Mouse (Mus musculus): Measurements from ENCODE around the gene Spi1.

The Spi1 gene

GRCm38 (mm10) chr2:91123521-91123920, 41.3 kb downstream of the Spi1 start:
- no peak for DNase-seq (ENCODE audit: low read depth, low spot score)

- no peak for DNase-seq (ENCODE audit: low read depth, low spot score)
Observed at GRCm38 (mm10) chr2:91125101-91125500, 42.9 kb downstream of the Spi1 start.

DNA sequence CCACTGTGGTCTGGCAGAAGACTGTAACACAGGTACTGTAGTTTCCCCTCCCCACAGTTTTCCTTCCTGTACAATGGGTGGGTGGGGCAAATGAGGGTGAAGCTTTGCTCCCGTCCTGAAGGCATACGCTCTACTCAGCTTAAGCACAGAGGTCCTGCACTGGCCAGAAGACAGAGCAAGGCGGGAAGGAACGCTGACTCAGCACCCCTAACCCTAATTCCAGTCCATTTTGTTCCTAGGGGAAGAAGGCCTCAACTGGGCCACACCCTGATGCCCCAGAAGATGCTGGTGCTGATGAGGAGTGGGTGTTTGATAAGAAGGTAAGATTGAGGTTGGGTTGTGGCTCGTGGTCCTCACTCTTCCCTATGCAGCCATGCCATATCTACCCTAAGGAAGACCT, 46.6 kb downstream of the Spi1 start:
- no peak for DNase-seq (ENCODE audit: low read depth, low spot score)

- DNase-seq (ENCODE audit: low read depth, low spot score) = no peak
Observed at GRCm38 (mm10) chr2:91130126-91130525, 47.9 kb downstream of the Spi1 start.

DNA sequence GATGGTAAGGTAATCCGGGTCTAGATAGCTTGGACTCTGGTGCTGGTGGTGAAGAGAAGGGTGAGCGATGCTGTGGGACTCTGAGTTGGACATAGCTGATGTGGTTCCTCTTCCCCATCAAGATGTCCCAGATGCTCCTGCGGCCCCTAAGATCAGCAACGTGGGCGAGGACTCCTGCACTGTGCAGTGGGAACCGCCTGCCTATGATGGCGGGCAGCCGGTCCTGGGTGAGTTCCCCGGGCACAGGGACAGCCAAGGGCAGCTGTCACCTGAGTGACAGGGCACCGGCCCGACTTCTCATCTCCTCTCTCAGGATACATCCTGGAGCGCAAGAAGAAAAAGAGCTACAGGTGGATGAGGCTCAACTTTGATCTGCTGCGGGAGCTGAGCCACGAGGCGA, 49.1 kb downstream of the Spi1 start:
- no peak for DNase-seq (ENCODE audit: low read depth, low spot score)

- no peak for DNase-seq (ENCODE audit: low read depth, low spot score)
Observed at GRCm38 (mm10) chr2:91132035-91132434, 49.8 kb downstream of the Spi1 start.

- DNase-seq (ENCODE audit: low read depth, low spot score) = no peak
Observed at GRCm38 (mm10) chr2:91136513-91137412, 54.6 kb downstream of the Spi1 start.

DNA sequence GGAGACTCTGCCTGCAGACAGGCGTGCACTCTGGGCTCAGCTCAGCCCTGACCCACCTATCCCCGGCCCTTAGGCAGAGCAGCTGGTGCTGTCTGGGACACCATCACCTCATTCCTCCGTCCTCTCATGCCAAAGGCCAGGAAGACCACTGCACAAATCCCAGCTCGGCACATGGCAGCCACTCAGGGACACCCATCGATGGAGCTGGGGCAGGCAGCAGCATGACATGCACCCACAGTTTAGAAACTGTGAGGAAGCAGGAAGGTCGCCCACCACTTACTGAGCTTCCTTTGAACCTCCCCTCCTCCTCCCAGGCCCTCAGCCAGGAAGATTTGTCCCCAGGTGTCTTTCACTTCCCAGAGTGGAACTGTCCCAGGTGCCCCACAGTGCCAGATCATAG, 55.3 kb downstream of the Spi1 start:
- no peak for DNase-seq (ENCODE audit: low read depth, low spot score)

- DNase-seq (ENCODE audit: low read depth, low spot score) = no peak
Observed at GRCm38 (mm10) chr2:91139311-91139710, 57.1 kb downstream of the Spi1 start.

DNA sequence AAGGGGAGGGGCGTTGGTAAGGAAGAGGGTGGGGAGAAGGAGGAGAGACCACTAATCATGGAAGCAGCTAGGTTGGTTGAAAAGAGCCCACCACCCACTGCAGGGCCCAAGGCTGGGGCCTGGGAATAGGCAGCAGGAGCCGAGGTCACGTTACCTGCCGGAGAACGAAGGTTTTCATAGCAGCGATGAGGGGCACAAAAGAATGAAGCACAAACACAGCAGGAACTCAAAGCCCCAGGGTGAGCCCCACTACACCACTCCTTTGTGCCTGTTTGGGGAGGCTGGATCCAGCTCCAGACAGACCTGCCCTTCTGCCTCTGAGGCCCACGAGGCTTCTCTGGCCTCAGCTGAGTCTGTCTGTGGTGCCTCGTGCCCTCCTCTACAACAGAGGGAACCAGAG, 57.6 kb downstream of the Spi1 start:
- no peak for DNase-seq (ENCODE audit: low read depth, low spot score)

- no peak for DNase-seq (ENCODE audit: low read depth, low spot score)
Observed at GRCm38 (mm10) chr2:91142920-91143319, 60.7 kb downstream of the Spi1 start.

DNA sequence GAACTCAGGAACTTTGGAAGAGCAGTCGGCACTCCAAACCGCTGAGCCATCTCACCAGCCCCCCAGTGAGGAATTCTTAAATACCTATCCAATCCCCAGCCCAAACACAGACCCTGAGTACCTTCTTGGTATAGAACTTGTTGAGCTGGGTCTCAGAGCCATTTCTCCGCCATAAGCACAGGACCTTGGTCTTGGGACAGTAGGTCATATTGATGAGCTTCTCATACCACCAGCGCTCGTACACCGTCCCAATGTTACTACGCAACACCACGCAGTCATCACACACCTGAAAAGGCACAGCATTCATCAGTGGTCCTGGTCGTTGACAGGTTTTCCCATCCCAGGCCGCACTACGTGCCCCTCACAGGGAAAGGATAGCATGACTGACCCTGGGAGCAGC, 61.2 kb downstream of the Spi1 start:
- DNase-seq (ENCODE audit: low read depth, low spot score) = no peak

DNA sequence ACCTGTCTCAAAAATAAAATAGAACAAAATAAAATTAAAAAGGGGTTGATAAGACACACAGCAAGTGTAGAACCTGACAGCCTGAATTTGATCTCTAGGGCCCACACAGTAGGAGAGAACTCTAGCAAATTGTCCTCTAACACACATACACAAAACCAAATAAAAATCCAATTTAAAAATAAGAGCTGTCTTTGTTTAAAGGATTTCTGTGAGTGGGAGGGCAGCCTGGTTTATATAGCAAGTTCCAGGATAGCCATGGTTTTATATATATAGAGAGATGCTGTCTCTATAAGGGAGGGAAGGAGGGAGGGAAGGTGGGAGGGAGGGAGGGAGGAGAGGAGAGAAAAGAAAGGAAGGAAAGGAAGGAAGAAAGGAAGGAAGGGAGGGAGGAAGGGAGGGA, 65.9 kb downstream of the Spi1 start:
- DNase-seq (ENCODE audit: low read depth, low spot score) = no peak

DNA sequence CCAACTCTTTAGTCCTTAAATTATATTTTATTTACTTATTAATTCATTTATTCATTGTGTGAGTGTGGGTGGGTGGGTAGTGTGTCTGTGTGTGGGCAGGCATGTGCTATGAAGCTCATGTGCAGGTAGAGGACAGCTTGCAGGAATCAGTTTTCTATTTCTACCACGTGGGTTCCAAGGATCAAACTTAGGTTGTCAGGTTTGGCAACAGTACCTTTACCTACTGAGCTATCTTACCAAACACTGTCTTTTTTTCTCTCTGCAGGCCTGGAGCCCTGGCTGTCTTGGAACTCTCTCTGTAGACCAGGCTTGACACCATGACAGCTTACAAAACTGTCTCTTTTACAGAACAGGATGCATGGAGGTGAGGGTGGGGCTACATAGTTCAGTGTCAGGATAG, 69.1 kb downstream of the Spi1 start:
- DNase-seq (ENCODE audit: low read depth, low spot score) = no peak

GRCm38 (mm10) chr2:91152885-91153377, 70.7 kb downstream of the Spi1 start:
- DNase-seq (ENCODE audit: low read depth, low spot score) = no peak

DNA sequence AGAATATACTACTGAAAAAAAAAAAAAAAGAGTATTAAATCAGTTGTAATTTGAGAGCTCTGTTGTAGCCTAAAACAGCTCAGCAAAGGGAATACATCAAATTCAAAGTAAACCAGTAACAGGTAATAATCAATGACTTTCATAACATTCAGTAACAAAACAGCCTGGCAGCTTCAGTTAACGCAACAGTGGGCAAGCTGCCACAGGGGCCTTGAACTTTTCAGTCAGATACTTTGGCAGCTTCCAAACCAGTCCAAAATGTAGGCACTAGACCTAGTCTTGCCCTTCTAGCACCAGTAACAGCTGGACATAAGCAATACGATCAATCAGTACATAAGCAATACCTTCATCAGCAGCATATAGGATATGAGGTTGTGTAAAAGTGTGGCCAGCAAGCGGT, 71.9 kb downstream of the Spi1 start:
- no peak for DNase-seq (ENCODE audit: low read depth, low spot score)

- DNase-seq (ENCODE audit: low read depth, low spot score) = no peak
Observed at GRCm38 (mm10) chr2:91157002-91157752, 75.0 kb downstream of the Spi1 start.

GRCm38 (mm10) chr2:91160591-91160990, 78.4 kb downstream of the Spi1 start:
- no peak for DNase-seq (ENCODE audit: low read depth, low spot score)

GRCm38 (mm10) chr2:91162952-91163351, 80.8 kb downstream of the Spi1 start:
- DNase-seq (ENCODE audit: low read depth, low spot score) = no peak

- no peak for DNase-seq (ENCODE audit: low read depth, low spot score)
Observed at GRCm38 (mm10) chr2:91163532-91163931, 81.3 kb downstream of the Spi1 start.

- DNase-seq (ENCODE audit: low read depth, low spot score) = no peak
Observed at GRCm38 (mm10) chr2:91164991-91165390, 82.8 kb downstream of the Spi1 start.
